Mouse (Mus musculus): ENCODE measurements around the gene Plxna4.

Gene Plxna4

GRCm38 (mm10) chr6:32588056-32588671 is at the start of gene Plxna4:
Plxna4 (minus strand) TSS chr6:32588192.
- peak; percentile 31; the same call in 1 of the 2 replicates for ATAC-seq (ENCODE audit: insufficient number of reproducible peaks, low FRiP score, low TSS enrichment)

DNA sequence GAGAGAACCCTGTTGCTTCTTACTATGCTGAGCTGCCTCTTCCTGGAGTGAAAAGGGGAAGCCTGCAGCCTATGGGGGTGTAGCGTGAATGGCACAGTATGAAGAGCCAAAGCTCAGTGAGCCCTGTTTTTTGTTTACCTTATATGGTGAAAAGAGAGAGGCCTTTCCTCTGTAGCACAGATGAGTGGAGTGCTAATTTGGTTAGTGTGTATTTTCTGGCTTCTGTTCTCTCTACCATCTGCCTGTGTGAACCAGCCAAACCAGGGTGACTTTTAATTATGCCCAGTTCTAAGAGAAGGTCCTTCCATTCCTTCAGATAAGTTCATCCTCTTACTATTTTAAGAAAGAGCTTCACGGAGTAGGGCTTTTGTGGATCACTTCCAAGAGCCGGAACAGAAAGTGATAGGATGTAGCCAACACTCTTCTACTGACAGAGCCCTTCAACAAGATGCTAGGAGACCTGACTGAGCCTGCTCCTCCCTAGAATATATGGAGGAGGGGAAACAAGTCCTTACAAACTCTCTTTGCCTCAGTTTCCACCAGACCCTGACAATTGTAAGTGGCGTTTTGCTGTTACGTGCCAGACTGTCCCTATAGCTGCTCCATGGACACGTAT is 49.7 kb upstream of the Plxna4 start:
- peak; percentile 79 for ATAC-seq (ENCODE audit: insufficient number of reproducible peaks, low FRiP score, low TSS enrichment)

DNA sequence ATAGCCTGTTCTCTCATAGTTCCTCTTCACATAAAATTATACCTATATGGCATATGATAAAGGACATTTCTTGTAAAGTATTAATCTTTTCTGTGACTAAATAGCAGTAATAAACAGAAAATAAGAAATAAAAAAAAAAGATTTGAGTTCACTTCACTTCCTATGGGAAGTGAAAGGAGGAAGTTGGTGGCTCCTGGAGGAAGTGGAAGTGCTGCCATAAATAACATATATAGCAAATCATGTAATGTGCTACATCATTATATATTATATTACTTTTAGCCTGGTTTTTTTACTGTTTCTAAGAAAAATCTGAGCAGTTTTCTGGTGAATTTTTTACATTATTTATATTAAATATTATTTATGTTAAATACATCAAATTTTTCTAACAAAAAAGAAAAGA is 22.7 kb upstream of the Plxna4 start:
- ATAC-seq (ENCODE audit: insufficient number of reproducible peaks, low FRiP score, low TSS enrichment) = no peak

DNA sequence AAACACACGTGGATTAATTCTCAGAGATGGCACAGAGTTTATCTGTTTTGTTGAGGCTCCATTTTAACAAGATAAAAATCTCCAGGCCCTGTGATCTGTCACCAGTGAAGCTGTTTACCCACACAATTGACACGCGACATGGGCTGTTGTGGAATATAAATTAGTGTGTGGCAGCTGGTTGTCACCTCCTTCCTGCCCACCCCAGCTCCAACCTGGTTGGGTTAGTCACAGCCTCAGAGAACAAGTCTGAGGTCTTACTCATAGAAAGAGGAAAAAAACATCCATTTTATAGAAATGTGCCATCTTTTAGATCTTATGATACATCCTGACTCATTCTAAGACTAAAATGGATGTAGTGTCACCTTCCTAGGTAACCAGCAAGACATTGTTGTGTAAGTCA is 18.8 kb upstream of the Plxna4 start:
- ATAC-seq (ENCODE audit: insufficient number of reproducible peaks, low FRiP score, low TSS enrichment) = no peak

GRCm38 (mm10) chr6:32605581-32605980 is 17.6 kb upstream of the Plxna4 start:
- ATAC-seq (ENCODE audit: insufficient number of reproducible peaks, low FRiP score, low TSS enrichment) = no peak

GRCm38 (mm10) chr6:32604901-32605300 is 16.9 kb upstream of the Plxna4 start:
- ATAC-seq (ENCODE audit: insufficient number of reproducible peaks, low FRiP score, low TSS enrichment) = no peak

GRCm38 (mm10) chr6:32602130-32602529 is 14.1 kb upstream of the Plxna4 start:
- no peak for ATAC-seq (ENCODE audit: insufficient number of reproducible peaks, low FRiP score, low TSS enrichment)

DNA sequence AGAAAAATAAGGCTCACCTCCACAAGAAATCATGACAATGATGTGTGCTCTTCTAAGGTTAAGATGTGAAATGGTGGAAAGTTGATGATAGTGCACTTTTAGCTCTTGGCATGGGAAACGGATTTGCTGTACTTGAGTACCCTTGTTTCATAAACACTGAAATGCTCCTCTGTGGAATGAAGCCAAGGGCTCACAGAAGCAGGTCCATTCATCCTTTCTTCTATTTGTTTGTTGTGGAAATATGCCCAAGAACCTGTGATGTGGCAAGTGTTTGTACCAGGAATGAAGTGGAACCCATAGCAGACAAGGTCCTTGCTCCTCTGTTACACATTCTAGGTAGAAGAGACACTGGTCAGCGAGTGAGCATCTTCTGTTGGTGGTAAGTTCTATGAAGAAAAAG is 13.3 kb upstream of the Plxna4 start:
- no peak for ATAC-seq (ENCODE audit: insufficient number of reproducible peaks, low FRiP score, low TSS enrichment)

- no peak for ATAC-seq (ENCODE audit: insufficient number of reproducible peaks, low FRiP score, low TSS enrichment)
Observed at GRCm38 (mm10) chr6:32595591-32595990, 7.6 kb upstream of the Plxna4 start.

- peak; percentile 31; the same call in 1 of the 2 replicates for ATAC-seq (ENCODE audit: insufficient number of reproducible peaks, low FRiP score, low TSS enrichment)
Observed at GRCm38 (mm10) chr6:32590979-32591758, 3.2 kb upstream of the Plxna4 start.

- ATAC-seq (ENCODE audit: insufficient number of reproducible peaks, low FRiP score, low TSS enrichment) = no peak
Observed at GRCm38 (mm10) chr6:32589632-32590031, 1.6 kb upstream of the Plxna4 start.

- peak; percentile 34 for ATAC-seq (ENCODE audit: insufficient number of reproducible peaks, low FRiP score, low TSS enrichment)
Observed at GRCm38 (mm10) chr6:32587136-32588009, 619 bp downstream of the Plxna4 start.

DNA sequence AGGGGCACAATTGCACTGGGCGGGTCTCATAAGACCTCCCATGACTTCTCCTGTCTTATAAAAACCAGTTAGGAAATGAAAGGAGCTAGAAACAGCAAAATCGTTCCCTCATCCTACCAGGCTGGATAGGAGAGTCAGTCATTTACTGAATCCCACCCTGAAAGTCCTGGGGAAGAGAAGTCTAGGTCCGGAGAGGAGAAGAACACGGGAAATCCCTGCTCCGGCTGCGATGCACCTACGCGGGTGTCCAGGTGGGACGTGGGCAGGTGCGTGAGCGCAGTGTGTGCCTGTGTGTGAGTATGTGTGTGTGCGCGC is 1.2 kb downstream of the Plxna4 start:
- ATAC-seq (ENCODE audit: insufficient number of reproducible peaks, low FRiP score, low TSS enrichment) = no peak

GRCm38 (mm10) chr6:32586390-32586789 is 1.6 kb downstream of the Plxna4 start:
- ATAC-seq (ENCODE audit: insufficient number of reproducible peaks, low FRiP score, low TSS enrichment) = peak; percentile 38; the same call in 1 of the 2 replicates

- no peak for ATAC-seq (ENCODE audit: insufficient number of reproducible peaks, low FRiP score, low TSS enrichment)
Observed at GRCm38 (mm10) chr6:32585211-32585610, 2.8 kb downstream of the Plxna4 start.

- no peak for ATAC-seq (ENCODE audit: insufficient number of reproducible peaks, low FRiP score, low TSS enrichment)
Observed at GRCm38 (mm10) chr6:32584243-32584880, 3.6 kb downstream of the Plxna4 start.

- no peak for ATAC-seq (ENCODE audit: insufficient number of reproducible peaks, low FRiP score, low TSS enrichment)
Observed at GRCm38 (mm10) chr6:32583582-32583981, 4.4 kb downstream of the Plxna4 start.

DNA sequence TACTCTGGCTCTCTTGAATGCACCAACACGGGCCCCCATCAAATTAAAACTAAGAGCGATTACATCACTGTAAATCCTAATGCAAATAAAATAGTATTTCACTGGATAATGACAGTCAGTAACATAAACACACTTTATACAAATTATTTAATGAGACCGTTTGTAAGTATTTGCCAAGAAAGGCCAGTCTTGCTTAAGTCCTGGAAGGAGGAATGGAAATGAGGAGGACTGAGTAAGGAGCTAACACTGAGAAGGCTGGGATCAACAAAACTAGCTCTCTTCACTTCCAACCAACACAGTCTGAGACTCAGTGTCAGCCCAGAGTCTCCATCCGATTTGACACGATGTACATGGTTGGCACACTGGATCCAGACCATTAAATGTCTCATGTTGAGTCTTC is 16.5 kb downstream of the Plxna4 start:
- ATAC-seq (ENCODE audit: insufficient number of reproducible peaks, low FRiP score, low TSS enrichment) = no peak

GRCm38 (mm10) chr6:32570445-32570844 is 17.5 kb downstream of the Plxna4 start:
- ATAC-seq (ENCODE audit: insufficient number of reproducible peaks, low FRiP score, low TSS enrichment) = no peak

GRCm38 (mm10) chr6:32569919-32570318 is 18.1 kb downstream of the Plxna4 start:
- no peak for ATAC-seq (ENCODE audit: insufficient number of reproducible peaks, low FRiP score, low TSS enrichment)

Measured in cerebellum, adult (tissue).